7 mouse cellular contexts compared by ENCODE assay signal in genomic region chr4:99766753-99767152, GRCm38 (mm10). TPM values are rescaled to one million over a fixed set of nuclear protein-coding genes. Genes with fewer than 3 reads are reported as not detected.
DNase-seq lines count a peak whose midpoint lies in the region.

No protein-coding gene starts in this region.

- peak; percentile 6 for DNase-seq in layer of hippocampus, adult 11-12 months (ENCODE audit: low spot score)
- no peak for DNase-seq in layer of hippocampus, postnatal 14 days (ENCODE audit: low spot score in 2 of 2)
- DNase-seq in ZHBTc4 (ENCODE audit: low read depth, low spot score) = peak; percentile 61
- DNase-seq in forelimb bud, embryonic 11.5 days (ENCODE audit: low read depth, low spot score) = peak; percentile 20
- DNase-seq in lung, postnatal 10 days = peak; percentile 36
- no peak for DNase-seq in adrenal gland, postnatal 36 days
- DNase-seq in urinary bladder, postnatal 25 days (ENCODE audit: low spot score) = no peak

RNA-seq across cellular contexts. Expression of gene Alg6, which starts 51.3 kb away (rescaled TPM):
- 10 to 100 TPM; 14.7 to 15.0 TPM for total RNA-seq in layer of hippocampus, postnatal 14 days (2021)
- total RNA-seq in adrenal gland, postnatal 36 days (2021) = 1 to 10 TPM; 6.1 to 7.6 TPM

Comparison
In these comparisons a context has a peak if more than half of its experiments do, and no peak if none do; other contexts are left out.
1. DNase-seq: peak in layer of hippocampus, adult 11-12 months (single experiment), ZHBTc4 (single experiment), forelimb bud, embryonic 11.5 days (single experiment) and lung, postnatal 10 days (single experiment); none in layer of hippocampus, postnatal 14 days (0 of 2), adrenal gland, postnatal 36 days (0 of 2) and urinary bladder, postnatal 25 days (single experiment).